Mouse (Mus musculus) liver, embryonic 11.5 days (tissue): ENCODE data around the gene Ube2s. TPM values are rescaled to one million over a fixed set of nuclear protein-coding genes. Genes with fewer than 3 reads are reported as not detected.

Source experiments
- ATAC-seq: fragments of 200-750 bp; cut with Nextera tagmentation; replicated peaks from 2 replicates; pipeline ENCODE4 v1.8.0; 2017; ENCODE audit warnings: moderate number of reproducible peaks, mild to moderate bottlenecking, moderate TSS enrichment, moderate library complexity; ENCODE audit not compliant: low FRiP score
- DNase-seq: peaks from one replicate; pipeline ENCODE4 v3.0.0-alpha.2; 2017; ENCODE audit warnings: low spot score
- H3K27ac ChIP-seq: fragments of 300-500 bp; sonication (generic); 2 replicates; pipeline ENCODE4 v1.5.1; 2014; ENCODE audit warnings: mild to moderate bottlenecking, low read depth, low read length, control low read depth
- H3K27me3 ChIP-seq: fragments of 300-500 bp; sonication (generic); replicated peaks from 2 replicates; pipeline ENCODE4 v1.6.1; 2014; ENCODE audit warnings: low read length, mixed read lengths; ENCODE audit not compliant: control insufficient read depth, insufficient read depth
- H3K36me3 ChIP-seq: fragments of 300-500 bp; sonication (generic); 2 replicates; pipeline ENCODE4 v1.6.1; 2014; ENCODE audit warnings: mild to moderate bottlenecking, low read length, moderate library complexity, mixed read lengths; ENCODE audit not compliant: control insufficient read depth, insufficient read depth
- H3K4me1 ChIP-seq: fragments of 300-500 bp; sonication (generic); replicated peaks from 2 replicates; pipeline ENCODE4 v1.6.1; 2014; ENCODE audit warnings: low read length, mixed read lengths; ENCODE audit not compliant: control insufficient read depth, insufficient read depth
- H3K4me2 ChIP-seq: fragments of 300-500 bp; sonication (generic); 2 replicates; pipeline ENCODE4 v1.6.1; 2014; ENCODE audit warnings: mild to moderate bottlenecking, control low read depth, moderate library complexity
- H3K4me3 ChIP-seq: fragments of 300-500 bp; sonication (generic); 2 replicates; pipeline ENCODE4 v1.5.1; 2014; ENCODE audit warnings: low read depth, low read length, control low read depth
- H3K9ac ChIP-seq: fragments of 300-500 bp; sonication (generic); 2 replicates; pipeline ENCODE4 v1.6.1; 2014; ENCODE audit warnings: low read depth, low read length, control low read depth
- H3K9me3 ChIP-seq: fragments of 300-500 bp; sonication (generic); 2 replicates; pipeline ENCODE4 v1.6.1; 2016; ENCODE audit warnings: low read length, inconsistent platforms, mixed read lengths; ENCODE audit not compliant: control insufficient read depth
- WGBS: fragments of 180-500 bp; shearing (Covaris S2); extraction: QIAGEN DNeasy Blood & Tissue Kit; methylation state at CpG from one replicate; pipeline ENCODE4 v1.1.7; 2014; 5-methylcytosine and 5-hydroxymethylcytosine counted together
- polyA plus RNA-seq: library from polyadenylated mRNA; unstranded; fragments of >200 nt; fragmentation: Nextera tagmentation; extraction: Ambion mirVana; gene quantifications from 2 replicates; pipeline ENCODE4 v1.2.1, GENCODE M21; 2014

Ube2s gene
- polyA plus RNA-seq, 1 experiment from 2014 or later: 402 TPM

GRCm38 (mm10) chr7:4751971-4752820 lies 60.2 kb downstream of the Ube2s start:
- H3K27me3 ChIP-seq: no peaks in the 10 kb centered on the region
- DNase-seq: peak; percentile 87
- WGBS: 2% methylated on average over 30 of the region's 30 CpGs
- peak overlapping the region; percentile 64 for H3K9ac ChIP-seq
- H3K4me3 ChIP-seq: peak overlapping the region; percentile 60
- ATAC-seq: peak; percentile 81
- H3K27ac ChIP-seq: peak overlapping the region; percentile 72
- peak overlapping the region; percentile 69 for H3K4me2 ChIP-seq
- peaks cover 29% of the 10 kb centered on the region for H3K4me1 ChIP-seq
- H3K9me3 ChIP-seq: no peaks in the 10 kb centered on the region
- 0 out of 2 replicates have a peak, but pooled peaks cover 3% of the 10 kb centered on the region for H3K36me3 ChIP-seq

- no peak for ATAC-seq
- H3K36me3 ChIP-seq: peaks cover 28% of the 10 kb centered on the region
- WGBS: 50% methylated on average over 2 of the region's 2 CpGs
- H3K4me3 ChIP-seq: no peak overlapping the region
- no peaks in the 10 kb centered on the region for H3K27me3 ChIP-seq
- H3K4me2 ChIP-seq: no peak overlapping the region
- peak overlapping the region; percentile 93; the same call in 1 of the 2 replicates for H3K27ac ChIP-seq
- DNase-seq: no peak
- no peaks in the 10 kb centered on the region for H3K9me3 ChIP-seq
- peaks cover 57% of the 10 kb centered on the region for H3K4me1 ChIP-seq
- H3K9ac ChIP-seq: no peak overlapping the region
Observed at GRCm38 (mm10) chr7:4749169-4749568, 63.2 kb downstream of the Ube2s start.

- ATAC-seq: no peak
- H3K4me3 ChIP-seq: no peak overlapping the region
- H3K9ac ChIP-seq: peak overlapping the region; percentile 54
- peaks cover 30% of the 10 kb centered on the region for H3K36me3 ChIP-seq
- peak overlapping the region; percentile 93 for H3K27ac ChIP-seq
- H3K4me1 ChIP-seq: peaks cover 65% of the 10 kb centered on the region
- DNase-seq: no peak
- H3K9me3 ChIP-seq: no peaks in the 10 kb centered on the region
- WGBS: 66% methylated on average over 4 of the region's 4 CpGs
- H3K27me3 ChIP-seq: no peaks in the 10 kb centered on the region
- H3K4me2 ChIP-seq: peak overlapping the region; percentile 33
Observed at GRCm38 (mm10) chr7:4748321-4748720, 64.1 kb downstream of the Ube2s start.

GRCm38 (mm10) chr7:4747156-4747899 lies 65.1 kb downstream of the Ube2s start:
- H3K36me3 ChIP-seq: peaks cover 32% of the 10 kb centered on the region
- H3K27ac ChIP-seq: peak overlapping the region; percentile 93
- peak overlapping the region; percentile 59 for H3K4me2 ChIP-seq
- peaks cover 72% of the 10 kb centered on the region for H3K4me1 ChIP-seq
- no peaks in the 10 kb centered on the region for H3K9me3 ChIP-seq
- peak overlapping the region; percentile 24 for H3K4me3 ChIP-seq
- H3K27me3 ChIP-seq: no peaks in the 10 kb centered on the region
- 45% methylated on average over 9 of the region's 9 CpGs for WGBS
- peak overlapping the region; percentile 54 for H3K9ac ChIP-seq
- DNase-seq (no peak), ATAC-seq (peak; percentile 76)

- Histone ChIP-seq H3K9ac (peak overlapping the region; percentile 50), H3K9me3 (no peaks in the 10 kb centered on the region), H3K27me3 (no peaks in the 10 kb centered on the region), H3K4me2 (peak overlapping the region; percentile 59), H3K27ac (peak overlapping the region; percentile 93), H3K4me1 (peaks cover 75% of the 10 kb centered on the region), H3K36me3 (peaks cover 32% of the 10 kb centered on the region), H3K4me3 (peak overlapping the region; percentile 24; the same call in 1 of the 2 replicates)
- DNase-seq (no peak), ATAC-seq (no peak)
- 84% methylated on average over 22 of the region's 22 CpGs for WGBS
Observed at GRCm38 (mm10) chr7:4746326-4746980, 65.9 kb downstream of the Ube2s start.

GRCm38 (mm10) chr7:4744886-4745285 lies 67.5 kb downstream of the Ube2s start:
- Histone ChIP-seq H3K4me1 (peaks cover 72% of the 10 kb centered on the region), H3K9ac (peak overlapping the region; percentile 97; the same call in 1 of the 2 replicates), H3K36me3 (peaks cover 32% of the 10 kb centered on the region), H3K4me2 (peak overlapping the region; percentile 29; the same call in 1 of the 2 replicates), H3K9me3 (no peaks in the 10 kb centered on the region), H3K27me3 (no peaks in the 10 kb centered on the region), H3K27ac (peak overlapping the region; percentile 92), H3K4me3 (peak overlapping the region; percentile 17; the same call in 1 of the 2 replicates)
- no peak for ATAC-seq
- no peak for DNase-seq
- 68% methylated on average over 5 of the region's 6 CpGs for WGBS

Other genes starting within 250 kb of the Ube2s start
- gene Ptprh, start 208.5 kb downstream of the Ube2s start, polyA plus RNA-seq: not detected in 2 replicates
- gene Tmem86b, start 181.2 kb downstream of the Ube2s start, polyA plus RNA-seq: 12.9 and 18.0 TPM in 2 replicates
- 5.6 and 6.6 TPM in 2 replicates for gene Ppp6r1, start 153.6 kb downstream of the Ube2s start, polyA plus RNA-seq
- gene Hspbp1, start 127.5 kb downstream of the Ube2s start, polyA plus RNA-seq: 132 and 137 TPM in 2 replicates
- 0.66 and 1.0 TPM in 2 replicates for gene Brsk1, start 122.0 kb downstream of the Ube2s start, polyA plus RNA-seq
- 0.16 TPM in 1 of 2 replicates, not detected in the other for gene Tmem150b, start 87.3 kb downstream of the Ube2s start, polyA plus RNA-seq
- 88.8 and 97.1 TPM in 2 replicates for gene Kmt5c, start 72.5 kb downstream of the Ube2s start, polyA plus RNA-seq
- gene Cox6b2, start 59.5 kb downstream of the Ube2s start, polyA plus RNA-seq: 111 and 116 TPM in 2 replicates
- not detected in 2 replicates for gene Fam71e2, start 41.3 kb downstream of the Ube2s start, polyA plus RNA-seq
- 0.12 TPM in 1 of 2 replicates, not detected in the other for gene Il11, start 29.7 kb downstream of the Ube2s start, polyA plus RNA-seq
- gene Tmem190, start 29.7 kb downstream of the Ube2s start, polyA plus RNA-seq: 0.86 TPM in 1 of 2 replicates, not detected in the other
- 12.2 and 12.4 TPM in 2 replicates for gene Tmem238, start 22.9 kb downstream of the Ube2s start, polyA plus RNA-seq
- gene Rpl28, start 19.7 kb downstream of the Ube2s start, polyA plus RNA-seq: 218 and 238 TPM in 2 replicates
- 0.03 and 0.11 TPM in 2 replicates for gene Shisa7, start 32.1 kb upstream of the Ube2s start, polyA plus RNA-seq
- 5.2 and 5.3 TPM in 2 replicates for gene Isoc2b, start 57.7 kb upstream of the Ube2s start, polyA plus RNA-seq
- gene Isoc2a, start 64.6 kb upstream of the Ube2s start, polyA plus RNA-seq: 1.3 and 1.4 TPM in 2 replicates
- gene Gm36210, start 93.9 kb upstream of the Ube2s start, polyA plus RNA-seq: 0.22 TPM in 1 of 2 replicates, not detected in the other
- gene Zfp628, start 102.6 kb upstream of the Ube2s start, polyA plus RNA-seq: 3.3 and 3.5 TPM in 2 replicates
- 1.4 and 1.5 TPM in 2 replicates for gene Nat14, start 109.4 kb upstream of the Ube2s start, polyA plus RNA-seq
- 0.70 and 0.82 TPM in 2 replicates for gene Ssc5d, start 113.2 kb upstream of the Ube2s start, polyA plus RNA-seq
- 0.22 TPM in 1 of 2 replicates, not detected in the other for gene Sbk2, start 151.8 kb upstream of the Ube2s start, polyA plus RNA-seq
- not detected in 2 replicates for gene Sbk3, start 158.6 kb upstream of the Ube2s start, polyA plus RNA-seq
- 13.7 and 16.8 TPM in 2 replicates for gene Zfp579, start 183.6 kb upstream of the Ube2s start, polyA plus RNA-seq
- 13.9 and 14.0 TPM in 2 replicates for gene Zfp524, start 201.8 kb upstream of the Ube2s start, polyA plus RNA-seq
- gene Fiz1, start 202.1 kb upstream of the Ube2s start, polyA plus RNA-seq: 37.1 and 40.8 TPM in 2 replicates
- 1.8 and 3.3 TPM in 2 replicates for gene Gm44973, start 202.9 kb upstream of the Ube2s start, polyA plus RNA-seq
- 3.5 and 4.5 TPM in 2 replicates for gene Zfp865, start 207.8 kb upstream of the Ube2s start, polyA plus RNA-seq
- 4.1 and 5.2 TPM in 2 replicates for gene Ccdc106, start 208.0 kb upstream of the Ube2s start, polyA plus RNA-seq
- gene 4632433K11Rik, start 221.5 kb upstream of the Ube2s start, polyA plus RNA-seq: 0.22 TPM in 1 of 2 replicates, not detected in the other
- gene Zfp784, start 225.9 kb upstream of the Ube2s start, polyA plus RNA-seq: 2.4 and 2.6 TPM in 2 replicates
- 11.5 and 14.1 TPM in 2 replicates for gene Zfp580, start 238.9 kb upstream of the Ube2s start, polyA plus RNA-seq
- gene U2af2, start 249.6 kb upstream of the Ube2s start, polyA plus RNA-seq: 169 TPM in 2 replicates